ENCODE assay signal across 8 mouse cellular contexts in genomic region chr12:86078553-86079201, GRCm38 (mm10). TPM values are rescaled to one million over a fixed set of nuclear protein-coding genes. Genes with fewer than 3 reads are reported as not detected.
A peak's percentile ranks its signal among the peaks of the same experiment; 100 is the strongest.
DNase-seq lines count a peak whose midpoint lies in the region; ATAC-seq lines count a peak whose summit lies in the region.

Gene Tgfb3 (minus strand): TSS chr12:86079041.

- H3K9ac ChIP-seq in embryonic facial prominence, embryonic 11.5 days (replicated peaks; ENCODE audit: low read length) = peak within 1 kb of the TSS; percentile 75
- peak within 1 kb of the TSS; percentile 91 for H3K9ac ChIP-seq in heart, embryonic 13.5 days

- H3K4me3 ChIP-seq in embryonic facial prominence, embryonic 11.5 days (ENCODE audit: low read depth, low read length) = peak within 1 kb of the TSS; percentile 53
- H3K4me3 ChIP-seq in heart, embryonic 13.5 days = peak within 1 kb of the TSS; percentile 69

- H3K27me3 ChIP-seq in embryonic facial prominence, embryonic 11.5 days (ENCODE audit: control insufficient read depth, insufficient read depth, low read length) = no peaks in the 10 kb centered on the region
- peaks cover 11% of the 10 kb centered on the region for H3K27me3 ChIP-seq in heart, embryonic 13.5 days (replicated peaks)
- peaks cover 5% of the 10 kb centered on the region; the same call in 1 of the 2 replicates for H3K27me3 ChIP-seq in splenic B cell, adult 2 months (ENCODE audit: control insufficient read depth, insufficient read depth, low read length, poor library complexity, severe bottlenecking)

- peak within 1 kb of the TSS; percentile 81 for H3K4me2 ChIP-seq in embryonic facial prominence, embryonic 11.5 days (ENCODE audit: low read depth, low read length)
- H3K4me2 ChIP-seq in heart, embryonic 13.5 days = peak within 1 kb of the TSS; percentile 84

- no peaks in the 10 kb centered on the region; the same call in 1 of the 2 replicates for H3K4me1 ChIP-seq in embryonic facial prominence, embryonic 11.5 days (ENCODE audit: control insufficient read depth, insufficient read depth, low read length)
- peaks cover 58% of the 10 kb centered on the region for H3K4me1 ChIP-seq in heart, embryonic 13.5 days

- H3K27ac ChIP-seq in embryonic facial prominence, embryonic 11.5 days (replicated peaks; ENCODE audit: low read depth, low read length) = peak within 1 kb of the TSS; percentile 89
- peak within 1 kb of the TSS; percentile 94 for H3K27ac ChIP-seq in heart, embryonic 13.5 days (replicated peaks)

- peak; percentile 33; the same call in 1 of the 2 replicates for ATAC-seq in frontal cortex, adult (ENCODE audit: low TSS enrichment)
- peak; percentile 55 for ATAC-seq in activated CD4-positive, CD25-positive, alpha-beta regulatory T cell, adult 4 months
- ATAC-seq in embryonic facial prominence, embryonic 11.5 days (replicated peaks; ENCODE audit: insufficient number of reproducible peaks, low FRiP score, low TSS enrichment, low read depth) = peak; percentile 71
- ATAC-seq in heart, embryonic 13.5 days (ENCODE audit: extremely low read depth, insufficient number of reproducible peaks, low FRiP score, low TSS enrichment) = peak; percentile 42; the same call in 1 of the 2 replicates

- no peak for DNase-seq in frontal cortex, postnatal 25 days (ENCODE audit: low spot score in 2 of 2)
- peak; percentile 80 for DNase-seq in embryonic facial prominence, embryonic 11.5 days (ENCODE audit: low spot score)
- peak in 1 of 2 experiments; percentile 40 for DNase-seq in layer of hippocampus, postnatal 14 days (ENCODE audit: low spot score in 2 of 2)
- peak; percentile 62 to 63 for DNase-seq in lung, postnatal 4 days
- DNase-seq in splenic B cell, adult 2 months (ENCODE audit: low read depth, low spot score) = peak; percentile 64

- under 1% methylated on average over 25 of the region's 25 CpGs for WGBS in embryonic facial prominence, embryonic 11.5 days
- under 1% methylated on average over 25 of the region's 25 CpGs for WGBS in heart, embryonic 13.5 days

- no peaks in the 10 kb centered on the region for H3K9me3 ChIP-seq in embryonic facial prominence, embryonic 11.5 days (replicated peaks; ENCODE audit: control insufficient read depth, low read length)
- H3K9me3 ChIP-seq in heart, embryonic 13.5 days = no peaks in the 10 kb centered on the region

- H3K36me3 ChIP-seq in embryonic facial prominence, embryonic 11.5 days (replicated peaks; ENCODE audit: control insufficient read depth, insufficient read depth, low read depth, low read length) = no peaks in the 10 kb centered on the region; the same call in 1 of the 2 replicates
- H3K36me3 ChIP-seq in heart, embryonic 13.5 days = peaks cover 9% of the 10 kb centered on the region; the same call in 1 of the 2 replicates
- H3K36me3 ChIP-seq in splenic B cell, adult 2 months (ENCODE audit: control insufficient read depth, insufficient read depth, low read length, poor library complexity, severe bottlenecking) = no peaks in the 10 kb centered on the region

RNA-seq across cellular contexts. Expression of gene Tgfb3, which starts in this region (rescaled TPM):
- polyA plus RNA-seq in activated CD4-positive, CD25-positive, alpha-beta regulatory T cell, adult 4 months (2017; shearing (Covaris generic)) = 1 to 10 TPM; 1.2 TPM
- polyA plus RNA-seq in embryonic facial prominence, embryonic 11.5 days (2014; fragmentation: Nextera tagmentation; extraction: Ambion mirVana) = 12.1 and 13.1 TPM in 2 replicates
- polyA plus RNA-seq in heart, embryonic 13.5 days (2015; fragmentation: Nextera tagmentation; extraction: Ambion mirVana) = 23.7 TPM in 2 replicates
- 10 to 100 TPM; 13.1 to 14.2 TPM for total RNA-seq in layer of hippocampus, postnatal 14 days (2021)

Comparison
In these comparisons a context has a peak if more than half of its experiments do, and no peak if none do; other contexts are left out.
1. DNase-seq: peak in embryonic facial prominence, embryonic 11.5 days (single experiment), lung, postnatal 4 days (2 of 2) and splenic B cell, adult 2 months (single experiment); none in frontal cortex, postnatal 25 days (0 of 2).
2. Peak in every context shown above with its lines, with median percentiles within 50 percentile points of each other: ATAC-seq.